ENCODE assay signal across 16 mouse cellular contexts in genomic region chr17:68753112-68753511, GRCm38 (mm10).
DNase-seq lines count a peak whose midpoint lies in the region; ATAC-seq and TF ChIP-seq lines count a peak whose summit lies in the region.
"Had no signal": no experiment of that assay in that cellular context is flagged by ENCODE, and none has a peak within 500 bp of the region (broad histone marks: within the 10 kb centered on the region; RNA-seq: fewer than 3 reads in every experiment).

No protein-coding gene starts in this region.

- no peak for TF ChIP-seq CTCF in brain, embryonic 14.5 days (IDR thresholded peaks at IDR 0.05; ENCODE audit: borderline replicate concordance, extremely low read depth, insufficient read depth, insufficient read length)

- H3K27me3 ChIP-seq in forebrain, embryonic 13.5 days = no peaks in the 10 kb centered on the region
- no peaks in the 10 kb centered on the region for H3K27me3 ChIP-seq in forebrain, embryonic 10.5 days (ENCODE audit: poor library complexity, severe bottlenecking)
- H3K27me3 ChIP-seq in forebrain, embryonic 14.5 days (replicated peaks; ENCODE audit: control insufficient read depth, insufficient read depth, low read length) = no peaks in the 10 kb centered on the region
- H3K27me3 ChIP-seq in limb, embryonic 10.5 days (ENCODE audit: low read depth, poor library complexity, severe bottlenecking) = no peaks in the 10 kb centered on the region
- H3K27me3 ChIP-seq: liver, embryonic 13.5 days had no signal

- DNase-seq in forebrain, embryonic 10.5 days (ENCODE audit: extremely low spot score, low spot score) = no peak
- DNase-seq in brain, embryonic 14.5 days (ENCODE audit: low read depth) = peak; percentile 44
- peak; percentile 42 for DNase-seq in forebrain, embryonic 14.5 days (ENCODE audit: low spot score)
- DNase-seq in layer of hippocampus, postnatal 25 days (ENCODE audit: extremely low spot score in 1 of 2, low spot score in 1 of 2) = peak; percentile 21 to 24
- no peak for DNase-seq in lung, postnatal 10 days
- no peak for DNase-seq in thymus, postnatal 25 days
- DNase-seq in limb, embryonic 10.5 days (ENCODE audit: low spot score) = no peak
- DNase-seq: kidney, adult 11 months; liver, embryonic 13.5 days; thymus, postnatal 36 days had no signal

- no peaks in the 10 kb centered on the region; the same call in 1 of the 2 replicates for H3K4me1 ChIP-seq in forebrain, embryonic 13.5 days
- no peaks in the 10 kb centered on the region for H3K4me1 ChIP-seq in forebrain, embryonic 10.5 days
- H3K4me1 ChIP-seq in forebrain, embryonic 14.5 days (ENCODE audit: control insufficient read depth, insufficient read depth, low read length) = no peaks in the 10 kb centered on the region
- no peaks in the 10 kb centered on the region for H3K4me1 ChIP-seq in limb, embryonic 10.5 days
- H3K4me1 ChIP-seq: embryonic facial prominence, embryonic 10.5 days; heart, embryonic 10.5 days; liver, embryonic 13.5 days had no signal

- H3K9ac ChIP-seq in forebrain, embryonic 13.5 days = no peak overlapping the region
- no peak overlapping the region for H3K9ac ChIP-seq in forebrain, embryonic 14.5 days (ENCODE audit: low read length)
- H3K9ac ChIP-seq: liver, embryonic 13.5 days had no signal

- peak; percentile 74; the same call in 1 of the 2 replicates for ATAC-seq in forebrain, embryonic 13.5 days
- ATAC-seq in forebrain, embryonic 14.5 days = peak; percentile 66; the same call in 1 of the 2 replicates
- ATAC-seq: activated CD4-positive, CD25-positive, alpha-beta regulatory T cell, adult 4 months had no signal

- no peak overlapping the region for H3K4me2 ChIP-seq in forebrain, embryonic 13.5 days
- no peak overlapping the region for H3K4me2 ChIP-seq in forebrain, embryonic 14.5 days (ENCODE audit: low read length)
- H3K4me2 ChIP-seq: liver, embryonic 13.5 days had no signal

- no peak for TF ChIP-seq POLR2A in brain, embryonic 14.5 days (IDR thresholded peaks at IDR 0.05; ENCODE audit: borderline replicate concordance, extremely low read depth, insufficient read depth, insufficient read length, poor library complexity, severe bottlenecking)

- no peak overlapping the region for H3K27ac ChIP-seq in forebrain, embryonic 13.5 days
- H3K27ac ChIP-seq in forebrain, embryonic 10.5 days = no peak overlapping the region
- H3K27ac ChIP-seq in forebrain, embryonic 14.5 days (ENCODE audit: low read depth, low read length) = no peak overlapping the region
- no peak overlapping the region for H3K27ac ChIP-seq in limb, embryonic 10.5 days
- H3K27ac ChIP-seq: embryonic facial prominence, embryonic 10.5 days; heart, embryonic 10.5 days; left cerebral cortex, adult 2 months; liver, embryonic 13.5 days; macrophage had no signal

- 83% methylated on average over 7 of the region's 7 CpGs for WGBS in forebrain, embryonic 13.5 days
- 91% methylated on average over 7 of the region's 7 CpGs for WGBS in forebrain, embryonic 10.5 days
- WGBS in forebrain, embryonic 14.5 days = 71% methylated on average over 7 of the region's 7 CpGs
- 94% methylated on average over 7 of the region's 7 CpGs for WGBS in limb, embryonic 10.5 days

- H3K36me3 ChIP-seq in forebrain, embryonic 13.5 days (ENCODE audit: poor library complexity, severe bottlenecking) = no peaks in the 10 kb centered on the region
- no peaks in the 10 kb centered on the region for H3K36me3 ChIP-seq in forebrain, embryonic 10.5 days (replicated peaks)
- H3K36me3 ChIP-seq in forebrain, embryonic 14.5 days (ENCODE audit: control insufficient read depth, insufficient read depth, low read length) = no peaks in the 10 kb centered on the region
- no peaks in the 10 kb centered on the region for H3K36me3 ChIP-seq in limb, embryonic 10.5 days
- H3K36me3 ChIP-seq: embryonic facial prominence, embryonic 10.5 days; heart, embryonic 10.5 days; liver, embryonic 13.5 days had no signal

- H3K4me3 ChIP-seq in forebrain, embryonic 13.5 days = no peak overlapping the region
- H3K4me3 ChIP-seq in forebrain, embryonic 10.5 days = no peak overlapping the region
- no peak overlapping the region for H3K4me3 ChIP-seq in forebrain, embryonic 14.5 days (ENCODE audit: low read depth, low read length)
- no peak overlapping the region for H3K4me3 ChIP-seq in limb, embryonic 10.5 days
- H3K4me3 ChIP-seq: embryonic facial prominence, embryonic 10.5 days; heart, embryonic 10.5 days; left cerebral cortex, adult 2 months; liver, embryonic 13.5 days had no signal

- no peaks in the 10 kb centered on the region for H3K9me3 ChIP-seq in forebrain, embryonic 13.5 days (replicated peaks)
- no peaks in the 10 kb centered on the region for H3K9me3 ChIP-seq in forebrain, embryonic 10.5 days
- H3K9me3 ChIP-seq in forebrain, embryonic 14.5 days (replicated peaks; ENCODE audit: control insufficient read depth, low read length) = no peaks in the 10 kb centered on the region
- no peaks in the 10 kb centered on the region for H3K9me3 ChIP-seq in limb, embryonic 10.5 days (replicated peaks)
- H3K9me3 ChIP-seq: embryonic facial prominence, embryonic 10.5 days; heart, embryonic 10.5 days; liver, embryonic 13.5 days had no signal

Comparison
In these comparisons a context has a peak if more than half of its experiments do, and no peak if none do; other contexts are left out.
1. DNase-seq: peak in brain, embryonic 14.5 days (single experiment), forebrain, embryonic 14.5 days (single experiment) and layer of hippocampus, postnatal 25 days (2 of 2); none in forebrain, embryonic 10.5 days (single experiment), lung, postnatal 10 days (single experiment), thymus, postnatal 25 days (single experiment) and limb, embryonic 10.5 days (single experiment).